Mouse (Mus musculus) skeletal muscle tissue, adult 2 months (tissue): ENCODE data around the gene Ambra1.
A peak's percentile ranks its signal among the peaks of the same experiment; 100 is the strongest.

Experiments used
- DNase-seq: peaks from one replicate; pipeline ENCODE4 v3.0.0-alpha.2; 2012; ENCODE audit warnings: low read depth, low spot score

Gene Ambra1

DNA sequence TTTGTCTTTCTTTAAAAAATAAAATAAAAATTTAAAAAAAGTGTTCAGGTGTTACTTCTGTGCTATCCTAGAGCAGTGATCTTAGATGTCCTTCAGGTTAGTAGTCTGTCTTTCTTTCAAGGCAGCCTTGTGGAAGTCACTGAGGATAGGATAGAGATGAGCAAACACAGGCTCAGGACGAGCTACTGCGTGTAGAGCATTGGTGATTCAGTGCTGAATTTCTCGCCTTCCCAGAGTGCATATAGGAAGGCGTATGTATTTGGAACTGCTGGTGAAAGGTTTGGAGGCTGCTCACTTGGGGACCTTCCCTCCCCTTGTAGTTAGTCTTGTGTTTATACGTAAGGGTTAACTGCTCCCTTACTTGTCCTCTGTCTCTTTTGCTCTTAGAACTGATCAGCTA, 5.3 kb downstream of the Ambra1 start:
- no peak for DNase-seq

DNA sequence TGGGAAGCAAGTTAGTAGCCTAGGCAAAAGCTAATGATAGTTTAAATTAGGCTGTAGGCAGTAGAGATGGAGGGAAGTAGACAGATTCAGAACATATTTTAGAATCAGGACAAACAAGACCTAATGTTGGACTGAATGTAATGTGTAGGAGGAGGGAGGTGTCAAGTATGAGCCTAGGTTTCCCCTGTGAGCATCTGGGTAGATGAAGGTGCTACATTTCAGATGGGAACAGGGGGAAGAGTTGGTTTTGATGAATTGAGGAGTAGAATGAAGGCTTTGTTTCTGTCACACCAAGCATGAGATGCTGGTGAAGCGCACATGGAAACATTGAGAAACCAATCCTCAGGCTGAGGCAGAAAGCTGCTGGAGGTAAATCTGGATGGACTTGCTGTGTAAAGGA, 9.7 kb downstream of the Ambra1 start:
- no peak for DNase-seq

GRCm38 (mm10) chr2:91744686-91745085, 14.8 kb downstream of the Ambra1 start:
- no peak for DNase-seq

- DNase-seq = peak; percentile 65
These were observed 19.9 kb downstream of the Ambra1 start for GRCm38 (mm10) chr2:91749811-91750261.

DNA sequence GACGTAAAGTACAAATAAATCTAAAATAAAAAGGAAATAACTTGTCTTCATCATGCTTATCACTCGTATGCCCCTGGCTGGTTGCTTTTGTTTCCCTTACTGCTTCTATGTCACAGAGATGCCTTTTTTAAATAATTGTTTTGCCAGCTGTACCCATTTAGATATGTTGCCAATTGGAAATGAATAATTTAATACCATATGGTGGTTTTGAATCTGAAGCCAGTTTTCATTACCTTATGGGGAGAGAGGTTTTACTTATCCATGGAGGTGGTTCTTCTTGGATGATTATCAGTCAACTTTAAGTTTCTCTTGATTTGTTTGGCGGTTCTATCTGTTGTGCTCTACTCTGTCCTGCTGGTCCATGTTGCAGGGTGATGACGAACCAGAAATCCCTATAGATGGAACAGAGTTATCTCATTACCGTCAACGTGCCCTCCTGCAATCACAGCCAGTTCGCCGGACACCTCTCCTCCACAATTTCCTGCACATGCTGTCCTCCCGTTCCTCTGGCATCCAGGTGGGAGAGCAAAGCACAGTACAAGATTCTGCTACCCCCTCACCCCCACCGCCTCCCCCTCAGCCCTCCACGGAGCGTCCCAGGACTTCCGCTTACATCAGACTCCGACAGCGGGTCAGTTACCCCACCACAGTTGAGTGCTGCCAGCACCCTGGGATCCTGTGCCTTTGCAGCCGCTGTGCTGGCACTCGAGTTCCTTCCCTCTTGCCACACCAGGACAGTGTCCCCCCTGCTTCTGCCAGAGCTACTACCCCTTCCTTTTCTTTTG, 42.2 kb downstream of the Ambra1 start:
- no peak for DNase-seq

GRCm38 (mm10) chr2:91773309-91773708, 43.4 kb downstream of the Ambra1 start:
- no peak for DNase-seq

- no peak for DNase-seq
These were observed 49.2 kb downstream of the Ambra1 start for GRCm38 (mm10) chr2:91779166-91779565.

GRCm38 (mm10) chr2:91791621-91792020, 61.7 kb downstream of the Ambra1 start:
- DNase-seq = no peak

DNA sequence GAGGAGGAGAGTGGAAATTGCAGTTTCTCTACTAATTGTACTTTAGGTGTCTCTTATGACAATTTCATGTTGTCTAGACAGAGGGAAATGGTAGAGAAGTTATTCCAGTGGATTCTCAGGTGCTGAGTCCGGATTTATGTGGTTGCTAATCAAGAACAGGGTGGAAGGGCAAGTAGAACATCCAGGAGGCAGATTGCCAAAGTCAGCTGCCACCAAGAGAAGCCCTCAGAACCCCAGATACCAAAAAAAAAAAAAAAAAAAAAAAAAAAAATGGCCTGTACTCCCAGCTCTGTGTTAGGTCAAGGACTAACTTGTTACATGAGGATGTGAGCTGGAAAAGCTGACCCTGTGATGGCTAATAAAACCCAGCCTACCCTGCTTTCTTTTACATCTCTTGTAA, 62.4 kb downstream of the Ambra1 start:
- no peak for DNase-seq

DNA sequence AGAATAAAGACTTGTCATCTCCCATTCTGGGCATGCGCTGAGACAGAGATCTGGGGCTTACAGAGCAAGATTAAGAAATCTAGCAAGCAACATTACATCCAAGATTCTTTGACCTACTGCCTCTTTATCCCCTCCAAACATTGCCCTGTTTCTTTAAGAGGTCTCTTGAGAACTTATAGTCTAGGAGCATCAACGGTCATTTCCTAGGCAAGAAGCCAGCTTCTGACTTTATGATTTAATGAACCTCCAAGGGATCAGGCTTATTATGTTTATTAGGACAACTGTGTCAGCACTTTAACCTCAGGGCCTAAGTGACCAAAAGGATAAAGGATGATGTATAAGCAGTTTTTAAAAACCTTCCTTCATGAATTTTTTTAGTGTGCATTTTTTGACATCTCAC, 64.5 kb downstream of the Ambra1 start:
- DNase-seq = no peak

- no peak for DNase-seq
These were observed 65.2 kb downstream of the Ambra1 start for GRCm38 (mm10) chr2:91795091-91795490.

DNA sequence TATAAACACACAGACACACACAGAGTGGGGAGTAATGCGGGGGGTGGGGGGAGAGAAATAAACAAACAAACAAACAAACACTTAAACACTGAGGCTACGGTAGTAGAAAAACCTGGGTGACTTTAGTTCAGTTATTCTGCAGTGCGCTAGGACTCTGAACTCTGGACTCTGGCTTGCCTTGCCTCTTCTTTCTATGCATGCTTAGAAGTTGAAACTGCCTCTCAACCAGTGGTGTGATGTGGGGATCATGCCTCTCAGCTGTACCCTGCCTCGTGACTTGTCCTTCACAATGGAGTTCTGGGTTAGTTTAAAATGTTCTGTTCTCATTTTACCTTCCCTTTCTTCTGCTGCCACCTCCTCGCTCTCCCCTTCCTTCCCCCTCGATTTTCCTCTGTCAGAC, 81.5 kb downstream of the Ambra1 start:
- no peak for DNase-seq

- peak; percentile 5 for DNase-seq
These were observed 86.8 kb downstream of the Ambra1 start for GRCm38 (mm10) chr2:91816741-91817140.

DNA sequence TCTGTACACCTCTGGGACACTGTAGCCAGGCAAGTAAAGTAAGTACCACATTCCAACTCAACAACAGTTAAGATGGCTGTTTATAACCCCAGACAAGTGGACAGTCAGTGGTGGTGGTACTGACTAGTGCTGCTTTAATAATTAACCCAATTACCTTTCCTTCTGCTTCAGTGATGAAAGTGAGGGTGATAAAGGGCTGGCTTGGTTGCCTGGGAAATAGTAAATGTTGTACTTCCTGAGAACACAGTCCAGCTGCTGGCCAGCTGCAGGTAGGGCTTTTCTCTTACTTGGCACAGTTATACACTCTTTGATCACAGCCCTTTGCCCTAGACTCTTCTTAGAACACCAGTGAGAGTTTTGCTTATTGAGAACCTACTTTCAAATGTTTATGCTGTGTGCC, 102.3 kb downstream of the Ambra1 start:
- DNase-seq = no peak

GRCm38 (mm10) chr2:91834272-91834671, 104.3 kb downstream of the Ambra1 start:
- no peak for DNase-seq

- peak; percentile 44 for DNase-seq
These were observed 105.1 kb downstream of the Ambra1 start for GRCm38 (mm10) chr2:91835031-91835430.

GRCm38 (mm10) chr2:91835631-91836030, 105.7 kb downstream of the Ambra1 start:
- DNase-seq = no peak

DNA sequence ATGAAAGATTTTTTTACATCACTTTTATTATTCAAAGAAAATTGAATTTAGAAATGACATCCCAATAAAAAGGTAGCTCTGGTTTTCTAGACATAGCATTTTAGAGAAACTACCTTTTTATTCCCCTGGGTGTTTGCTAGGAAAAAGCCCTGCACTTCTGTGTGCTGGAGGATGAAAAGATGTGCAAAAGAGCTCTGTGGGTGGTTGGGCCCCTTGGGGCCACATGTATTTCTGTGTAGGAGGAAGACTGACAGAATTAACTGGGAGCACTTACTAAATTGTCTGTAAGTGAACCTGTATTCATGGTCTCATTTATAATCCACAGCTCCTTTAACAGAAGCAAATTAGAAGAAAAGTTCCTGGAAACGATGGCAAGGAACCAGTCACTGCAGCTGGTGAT, 114.2 kb downstream of the Ambra1 start:
- no peak for DNase-seq

GRCm38 (mm10) chr2:91852446-91853191, 122.7 kb downstream of the Ambra1 start:
- DNase-seq = no peak

GRCm38 (mm10) chr2:91854575-91854974, 124.6 kb downstream of the Ambra1 start:
- no peak for DNase-seq

DNA sequence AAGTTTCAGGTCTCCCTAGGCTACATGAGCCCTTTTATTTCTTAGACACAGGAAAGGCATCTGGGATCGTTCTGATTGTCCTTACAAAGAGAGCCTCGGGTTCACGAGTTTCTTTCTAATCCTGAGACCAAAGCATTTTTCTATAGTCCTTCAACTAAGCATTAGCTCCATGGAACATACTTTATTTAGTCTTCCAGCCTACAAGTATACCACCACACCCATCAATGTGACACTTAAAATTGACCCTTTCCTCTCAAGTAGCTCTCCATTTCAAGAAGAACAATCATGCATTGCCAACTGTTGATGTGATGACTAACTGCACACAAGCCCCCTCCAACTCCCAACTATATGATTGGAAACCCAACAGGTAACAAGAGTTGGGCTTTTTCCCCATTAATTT, 127.0 kb downstream of the Ambra1 start:
- DNase-seq = no peak

DNA sequence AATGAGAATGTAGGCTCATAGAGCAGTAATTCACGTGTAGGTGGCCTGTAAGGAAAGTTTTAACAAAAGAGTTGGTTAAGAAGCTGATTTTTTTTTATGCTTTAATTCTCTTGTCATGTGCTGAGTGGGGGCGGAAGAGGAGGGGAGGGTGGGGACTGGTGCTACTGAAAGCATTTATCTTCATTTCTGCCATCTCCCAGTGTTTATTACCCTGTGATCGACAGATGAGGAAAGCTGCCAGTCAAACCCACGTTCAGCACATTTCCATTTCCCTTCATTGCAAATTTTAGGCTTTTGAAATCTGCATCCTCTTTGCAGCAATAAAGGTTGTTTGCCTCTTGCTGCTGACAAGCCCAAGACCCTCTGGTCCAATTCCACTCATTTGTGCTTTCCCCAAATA, 129.5 kb downstream of the Ambra1 start:
- DNase-seq = no peak

DNA sequence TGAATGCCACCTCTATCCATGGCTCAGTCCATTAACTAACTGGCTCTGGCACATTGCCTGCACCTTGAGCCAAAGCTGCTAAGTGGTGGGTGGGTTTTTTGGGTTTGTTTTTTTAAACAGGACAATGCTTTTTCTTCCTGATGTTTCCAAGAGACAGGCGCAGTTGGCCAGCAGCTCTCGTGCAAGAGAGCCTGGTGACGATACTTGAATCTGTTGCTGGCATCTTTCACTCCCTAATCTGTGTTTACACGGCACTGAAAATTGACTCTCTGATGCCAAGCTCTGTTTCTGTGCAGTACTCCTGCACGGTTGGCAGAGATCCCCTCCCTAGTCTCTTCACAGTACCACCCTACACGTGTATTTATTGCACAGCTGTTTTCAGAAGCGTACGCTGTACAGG, 140.8 kb downstream of the Ambra1 start:
- DNase-seq = peak; percentile 4
